Mouse (Mus musculus): ENCODE measurements around the gene Bcas3.

- no peak for TF ChIP-seq CTCF (IDR thresholded peaks at IDR 0.05)
- no peak for TF ChIP-seq EP300 (IDR thresholded peaks at IDR 0.05)
These were observed 483.7 kb downstream of the Bcas3 start for GRCm38 (mm10) chr11:85836523-85837290.
